Mouse (Mus musculus) CH12F3 (cell line): ENCODE measurements around the gene Myh7.

ENCODE experiments used
- in situ Hi-C: fragments of 300-500 bp; cut with MboI; formaldehyde crosslinking; loops from 2 replicates; pipeline ENCODE4 v1.14.3; 2020; ENCODE audit warnings: low sequenced_read_pairs

The Myh7 gene

GRCm38 (mm10) chr14:54925349-54926342 is 68.8 kb downstream of the Myh7 start, which contains the start of gene Efs:
Efs (minus strand) TSS chr14:54926126.
- in situ Hi-C loops = no loop called here

GRCm38 (mm10) chr14:54924641-54925348 is 69.6 kb downstream of the Myh7 start:
- in situ Hi-C loops = no loop called here
